In the genomic region with DNA sequence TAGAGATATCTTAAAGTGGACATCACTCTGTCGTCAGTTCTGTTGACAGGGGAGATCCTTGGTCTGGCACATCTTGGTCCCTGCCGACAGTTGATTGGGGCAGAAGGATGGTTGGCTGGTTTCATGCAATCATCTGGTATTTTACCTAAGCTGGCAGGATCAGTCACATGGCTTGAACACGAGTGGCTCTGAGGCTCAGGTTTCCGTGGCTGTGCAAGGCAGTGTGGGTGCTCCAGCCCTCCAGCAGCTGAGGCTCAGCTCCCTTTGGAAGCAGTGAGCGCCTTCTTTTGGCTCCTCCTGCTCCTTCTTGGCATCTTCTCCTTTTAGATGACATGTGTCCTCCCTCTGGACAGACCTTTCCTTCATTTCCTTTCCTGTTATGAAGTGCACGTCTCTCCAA, we compare ENCODE assay signal across 18 mouse cellular contexts. TPM values are rescaled to one million over a fixed set of nuclear protein-coding genes. Genes with fewer than 3 reads are reported as not detected.
DNase-seq lines count a peak whose midpoint lies in the region; ATAC-seq lines count a peak whose summit lies in the region.
"Had no signal": no experiment of that assay in that cellular context is flagged by ENCODE, and none has a peak within 500 bp of the region (broad histone marks: within the 10 kb centered on the region; RNA-seq: fewer than 3 reads in every experiment).

No protein-coding gene starts in this region.

- H3K36me3 ChIP-seq in embryonic facial prominence, embryonic 15.5 days = peaks cover 8% of the 10 kb centered on the region; the same call in 1 of the 2 replicates
- H3K36me3 ChIP-seq in embryonic facial prominence, embryonic 10.5 days (replicated peaks) = peaks cover 47% of the 10 kb centered on the region
- 0 out of 2 replicates have a peak, but pooled peaks cover 4% of the 10 kb centered on the region for H3K36me3 ChIP-seq in heart, embryonic 15.5 days
- peaks cover 15% of the 10 kb centered on the region for H3K36me3 ChIP-seq in megakaryocyte, embryonic 14.5 days (replicated peaks; ENCODE audit: low read length)
- H3K36me3 ChIP-seq: stomach, embryonic 15.5 days had no signal

- intact Hi-C loops in heart, postnatal 25 days (cut with DNase I) = no loop called here

- DNase-seq in embryonic facial prominence, embryonic 10.5 days (ENCODE audit: low spot score) = no peak
- no peak for DNase-seq in heart, postnatal 25 days (ENCODE audit: low spot score)
- DNase-seq in skeletal muscle tissue, adult 2 months (ENCODE audit: low read depth, low spot score) = peak; percentile 76
- DNase-seq: B cell, adult 2 months; cerebellum, adult 9-10 months; left cerebral cortex, postnatal 4 days; liver; midbrain, embryonic 14.5 days; right cerebral cortex, postnatal 14 days had no signal

- H3K4me3 ChIP-seq in embryonic facial prominence, embryonic 15.5 days (replicated peaks) = no peak overlapping the region
- no peak overlapping the region for H3K4me3 ChIP-seq in embryonic facial prominence, embryonic 10.5 days
- H3K4me3 ChIP-seq in heart, embryonic 15.5 days = no peak overlapping the region
- H3K4me3 ChIP-seq in megakaryocyte, embryonic 14.5 days (replicated peaks) = peak overlapping the region; percentile 46
- H3K4me3 ChIP-seq: hindbrain, embryonic 10.5 days; neural tube, embryonic 13.5 days; stomach, embryonic 15.5 days had no signal

- H3K27me3 ChIP-seq in embryonic facial prominence, embryonic 15.5 days = no peaks in the 10 kb centered on the region
- no peaks in the 10 kb centered on the region for H3K27me3 ChIP-seq in embryonic facial prominence, embryonic 10.5 days (replicated peaks; ENCODE audit: low read depth, poor library complexity, severe bottlenecking)
- no peaks in the 10 kb centered on the region for H3K27me3 ChIP-seq in heart, embryonic 15.5 days
- H3K27me3 ChIP-seq in megakaryocyte, embryonic 14.5 days (replicated peaks) = peaks cover 5% of the 10 kb centered on the region
- H3K27me3 ChIP-seq: neural tube, embryonic 13.5 days; stomach, embryonic 15.5 days had no signal

- WGBS in embryonic facial prominence, embryonic 15.5 days = 44% methylated on average over 6 of the region's 6 CpGs
- WGBS in embryonic facial prominence, embryonic 10.5 days = 61% methylated on average over 6 of the region's 6 CpGs
- 38% methylated on average over 6 of the region's 6 CpGs for WGBS in heart, embryonic 15.5 days

- H3K4me1 ChIP-seq in embryonic facial prominence, embryonic 15.5 days = peaks cover 36% of the 10 kb centered on the region
- H3K4me1 ChIP-seq in embryonic facial prominence, embryonic 10.5 days = peaks cover 31% of the 10 kb centered on the region
- H3K4me1 ChIP-seq in heart, embryonic 15.5 days (replicated peaks) = peaks cover 28% of the 10 kb centered on the region
- peaks cover 48% of the 10 kb centered on the region for H3K4me1 ChIP-seq in megakaryocyte, embryonic 14.5 days

- ATAC-seq in embryonic facial prominence, embryonic 15.5 days (ENCODE audit: insufficient number of reproducible peaks, low FRiP score, low TSS enrichment, low read depth) = no peak
- ATAC-seq in heart, embryonic 15.5 days (replicated peaks; ENCODE audit: insufficient number of reproducible peaks, insufficient read depth, low FRiP score, low read depth) = no peak
- no peak for ATAC-seq in megakaryocyte, adult 5-6 weeks (ENCODE audit: poor library complexity, severe bottlenecking)
- ATAC-seq: forebrain, embryonic 16.5 days; lung, postnatal 0 days had no signal

- H3K27ac ChIP-seq in embryonic facial prominence, embryonic 15.5 days (replicated peaks) = 0 out of 2 replicates have a peak overlapping the region, but pooled peaks have one; percentile 2
- no peak overlapping the region for H3K27ac ChIP-seq in embryonic facial prominence, embryonic 10.5 days (replicated peaks)
- H3K27ac ChIP-seq in heart, embryonic 15.5 days = peak overlapping the region; percentile 0; the same call in 1 of the 2 replicates
- H3K27ac ChIP-seq: hindbrain, embryonic 10.5 days; neural tube, embryonic 13.5 days; stomach, embryonic 15.5 days had no signal

- H3K4me2 ChIP-seq in embryonic facial prominence, embryonic 15.5 days (replicated peaks) = no peak overlapping the region
- no peak overlapping the region for H3K4me2 ChIP-seq in heart, embryonic 15.5 days
- H3K4me2 ChIP-seq: neural tube, embryonic 13.5 days; stomach, embryonic 15.5 days had no signal

- H3K9me3 ChIP-seq in embryonic facial prominence, embryonic 15.5 days (replicated peaks) = no peaks in the 10 kb centered on the region
- H3K9me3 ChIP-seq in embryonic facial prominence, embryonic 10.5 days = no peaks in the 10 kb centered on the region
- no peaks in the 10 kb centered on the region for H3K9me3 ChIP-seq in heart, embryonic 15.5 days (replicated peaks)
- H3K9me3 ChIP-seq in megakaryocyte, embryonic 14.5 days = no peaks in the 10 kb centered on the region
- H3K9me3 ChIP-seq: hindbrain, embryonic 10.5 days; neural tube, embryonic 13.5 days; stomach, embryonic 15.5 days had no signal

- H3K9ac ChIP-seq in embryonic facial prominence, embryonic 15.5 days = no peak overlapping the region
- no peak overlapping the region for H3K9ac ChIP-seq in heart, embryonic 15.5 days
- H3K9ac ChIP-seq: neural tube, embryonic 13.5 days; stomach, embryonic 15.5 days had no signal

RNA-seq across cellular contexts. Expression of gene Dip2b, which starts 7.1 kb away (rescaled TPM):
- 11.2 and 11.5 TPM in 2 replicates for polyA plus RNA-seq in embryonic facial prominence, embryonic 15.5 days (2015; fragmentation: Nextera tagmentation; extraction: Ambion mirVana)
- 16.2 and 16.9 TPM in 2 replicates for polyA plus RNA-seq in embryonic facial prominence, embryonic 10.5 days (2016; fragmentation: Nextera tagmentation; extraction: Ambion mirVana)
- 11.4 and 13.7 TPM in 2 replicates for polyA plus RNA-seq in heart, embryonic 15.5 days (2015; fragmentation: Nextera tagmentation; extraction: Ambion mirVana)
- 10 to 100 TPM; 21.6 to 23.3 TPM for total RNA-seq in heart, postnatal 25 days (2021)
- polyA plus RNA-seq in megakaryocyte, embryonic 14.5 days (2012; ENCODE audit: insufficient read depth, low replicate concordance) = 0.46 TPM in 1 of 2 replicates, not detected in the other
- 17.2 and 17.6 TPM in 2 replicates for total RNA-seq in megakaryocyte, adult 5-6 weeks (2015)
- 13.5 and 14.4 TPM in 2 replicates for total RNA-seq in megakaryocyte, adult 5-6 weeks (2017)
